Comparison of ENCODE assay signal across 8 mouse cellular contexts in the genomic region with DNA sequence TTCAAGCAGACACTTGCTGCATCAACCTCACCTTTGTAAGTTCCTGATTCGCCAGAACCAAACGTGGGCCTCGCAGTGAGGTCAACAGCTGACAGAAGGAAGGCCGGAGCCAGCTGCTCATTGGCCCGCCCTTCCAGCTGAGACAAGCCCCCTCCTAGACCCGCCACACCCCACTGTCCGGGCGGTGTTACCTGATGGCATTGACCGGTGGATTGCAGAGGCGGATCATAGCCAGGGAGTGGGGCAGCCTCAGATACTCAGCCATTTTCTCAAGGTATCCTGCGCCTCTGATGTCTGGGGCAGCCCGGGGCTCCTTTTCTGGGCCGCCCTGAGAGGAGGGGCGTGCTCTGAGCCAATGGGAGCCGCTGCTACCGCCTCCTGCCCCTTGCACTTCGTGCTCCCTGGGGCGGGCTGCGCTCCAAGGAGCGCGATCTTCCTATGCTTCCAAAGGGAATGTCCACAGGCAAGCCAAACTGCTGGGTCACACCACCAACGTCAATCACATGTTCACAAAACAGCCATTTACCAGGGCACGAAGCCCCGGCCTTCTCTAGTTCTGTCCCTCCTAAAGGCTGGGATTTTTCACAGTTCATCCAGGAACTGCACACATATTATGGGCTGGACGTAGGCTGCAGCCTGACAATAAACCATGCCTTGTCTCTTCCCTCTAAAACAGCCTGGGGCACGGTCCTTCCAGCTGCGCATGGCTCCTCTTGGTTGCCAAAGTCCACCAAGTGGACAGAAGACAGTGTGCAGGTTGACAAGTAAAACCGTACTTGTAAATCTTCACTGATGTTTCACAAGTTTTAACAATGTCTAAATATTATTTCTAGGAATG. TPM values are rescaled to one million over a fixed set of nuclear protein-coding genes. Genes with fewer than 3 reads are reported as not detected.
A peak's percentile ranks its signal among the peaks of the same experiment; 100 is the strongest.
DNase-seq lines count a peak whose midpoint lies in the region; ATAC-seq lines count a peak whose summit lies in the region.

A gene (minus strand): TSS at position 292 of the 838 bp plus-strand sequence.

- H3K9ac ChIP-seq in embryonic facial prominence, embryonic 12.5 days = peak within 1 kb of the TSS; percentile 59
- H3K9ac ChIP-seq in limb, embryonic 15.5 days = peak within 1 kb of the TSS; percentile 39
- H3K9ac ChIP-seq in midbrain, embryonic 15.5 days = peak within 1 kb of the TSS; percentile 42

- peak within 1 kb of the TSS; percentile 51 for H3K4me3 ChIP-seq in embryonic facial prominence, embryonic 12.5 days
- H3K4me3 ChIP-seq in limb, embryonic 15.5 days = peak within 1 kb of the TSS; percentile 57
- H3K4me3 ChIP-seq in midbrain, embryonic 15.5 days = peak within 1 kb of the TSS; percentile 47

- H3K9me3 ChIP-seq in embryonic facial prominence, embryonic 12.5 days = no peaks in the 10 kb centered on the region
- H3K9me3 ChIP-seq in limb, embryonic 15.5 days = no peaks in the 10 kb centered on the region
- no peaks in the 10 kb centered on the region for H3K9me3 ChIP-seq in midbrain, embryonic 15.5 days

- no peaks in the 10 kb centered on the region for H3K36me3 ChIP-seq in embryonic facial prominence, embryonic 12.5 days
- no peaks in the 10 kb centered on the region for H3K36me3 ChIP-seq in limb, embryonic 15.5 days
- H3K36me3 ChIP-seq in midbrain, embryonic 15.5 days (replicated peaks) = no peaks in the 10 kb centered on the region

- 7% methylated on average over 28 of the region's 28 CpGs for WGBS in embryonic facial prominence, embryonic 12.5 days
- 6% methylated on average over 28 of the region's 28 CpGs for WGBS in limb, embryonic 15.5 days
- WGBS in midbrain, embryonic 15.5 days = 9% methylated on average over 27 of the region's 28 CpGs

- H3K4me2 ChIP-seq in embryonic facial prominence, embryonic 12.5 days (replicated peaks) = peak within 1 kb of the TSS; percentile 76
- H3K4me2 ChIP-seq in limb, embryonic 15.5 days = peak within 1 kb of the TSS; percentile 82
- H3K4me2 ChIP-seq in midbrain, embryonic 15.5 days = peak within 1 kb of the TSS; percentile 81

- H3K27ac ChIP-seq in embryonic facial prominence, embryonic 12.5 days = no peak within 1 kb of the TSS
- H3K27ac ChIP-seq in limb, embryonic 15.5 days = no peak within 1 kb of the TSS
- peak within 1 kb of the TSS; percentile 28 for H3K27ac ChIP-seq in midbrain, embryonic 15.5 days

- peak; percentile 90 for ATAC-seq in embryonic facial prominence, embryonic 12.5 days (ENCODE audit: insufficient number of reproducible peaks, insufficient read depth, low FRiP score, low TSS enrichment)
- ATAC-seq in limb, embryonic 15.5 days (ENCODE audit: insufficient number of reproducible peaks, low FRiP score, low TSS enrichment, low read depth) = peak; percentile 85
- peak; percentile 94 for ATAC-seq in midbrain, embryonic 15.5 days (replicated peaks)

- no peaks in the 10 kb centered on the region for H3K4me1 ChIP-seq in embryonic facial prominence, embryonic 12.5 days
- peaks cover 12% of the 10 kb centered on the region; the same call in 1 of the 2 replicates for H3K4me1 ChIP-seq in limb, embryonic 15.5 days
- H3K4me1 ChIP-seq in midbrain, embryonic 15.5 days = peaks cover 10% of the 10 kb centered on the region; the same call in 1 of the 2 replicates

- peak; percentile 25 to 50 for DNase-seq in layer of hippocampus, adult 18-20 months (ENCODE audit: low spot score in 2 of 2)
- DNase-seq in layer of hippocampus, postnatal 25 days (ENCODE audit: extremely low spot score in 1 of 2, low spot score in 1 of 2) = no peak
- peak; percentile 83 to 90 for DNase-seq in heart, adult 18-20 months
- DNase-seq in kidney, adult 11 months = peak; percentile 92
- DNase-seq in spleen, postnatal 14 days (ENCODE audit: low spot score in 2 of 2) = peak; percentile 30 to 34

- no peaks in the 10 kb centered on the region for H3K27me3 ChIP-seq in embryonic facial prominence, embryonic 12.5 days
- H3K27me3 ChIP-seq in limb, embryonic 15.5 days = no peaks in the 10 kb centered on the region
- H3K27me3 ChIP-seq in midbrain, embryonic 15.5 days (replicated peaks) = no peaks in the 10 kb centered on the region

RNA-seq across cellular contexts. Expression of the gene that starts here (rescaled TPM):
- 1 to 10 TPM; 1.8 to 2.2 TPM for total RNA-seq in layer of hippocampus, adult 18-20 months (2021)
- total RNA-seq in layer of hippocampus, postnatal 25 days (2021) = 1 to 10 TPM; 1.4 to 1.8 TPM
- polyA plus RNA-seq in embryonic facial prominence, embryonic 12.5 days (2016; fragmentation: Nextera tagmentation; extraction: Ambion mirVana) = 2.0 and 2.4 TPM in 2 replicates
- 10 to 100 TPM; 12.2 to 19.0 TPM for total RNA-seq in heart, adult 18-20 months (2021)
- polyA plus RNA-seq in limb, embryonic 15.5 days (2015; fragmentation: Nextera tagmentation; extraction: Ambion mirVana) = 2.4 and 2.7 TPM in 2 replicates
- 1.4 and 1.9 TPM in 2 replicates for polyA plus RNA-seq in midbrain, embryonic 15.5 days (2015; fragmentation: Nextera tagmentation; extraction: Ambion mirVana)

Comparison
In these comparisons a context has a peak if more than half of its experiments do, and no peak if none do; other contexts are left out.
1. RNA of the gene that starts here (total RNA-seq): 12.2 to 19.0 TPM in heart, adult 18-20 months; 1.8 to 2.2 TPM in layer of hippocampus, adult 18-20 months and 1.4 to 1.8 TPM in layer of hippocampus, postnatal 25 days; every median in the first group is over 4 times any median in the second.
2. DNase-seq: peak in layer of hippocampus, adult 18-20 months (2 of 2), heart, adult 18-20 months (2 of 2), kidney, adult 11 months (single experiment) and spleen, postnatal 14 days (2 of 2); none in layer of hippocampus, postnatal 25 days (0 of 2).
3. Peak in every context shown above with its lines, with median percentiles within 50 percentile points of each other: ATAC-seq, H3K4me2 ChIP-seq, H3K4me3 ChIP-seq and H3K9ac ChIP-seq.